Mouse (Mus musculus): ENCODE results near the gene Atp9a.

GRCm38 (mm10) chr2:168691774-168692173 is 50.4 kb downstream of the Atp9a start:
- TF ChIP-seq EP300 (optimal IDR thresholded peaks at IDR 0.05): no peak
- TF ChIP-seq CTCF (IDR thresholded peaks at IDR 0.05; ENCODE audit: low read depth): peak; percentile 86

Measured in stomach, postnatal 0 days (tissue).